Mouse (Mus musculus): ENCODE measurements at regions not wholly inside any gene's neighbourhood (a gene's known extent, or its start where the extent isn't known, plus 50 kb on each side); places are given as distances from the start of the nearest gene placed in this dataset.

DNA sequence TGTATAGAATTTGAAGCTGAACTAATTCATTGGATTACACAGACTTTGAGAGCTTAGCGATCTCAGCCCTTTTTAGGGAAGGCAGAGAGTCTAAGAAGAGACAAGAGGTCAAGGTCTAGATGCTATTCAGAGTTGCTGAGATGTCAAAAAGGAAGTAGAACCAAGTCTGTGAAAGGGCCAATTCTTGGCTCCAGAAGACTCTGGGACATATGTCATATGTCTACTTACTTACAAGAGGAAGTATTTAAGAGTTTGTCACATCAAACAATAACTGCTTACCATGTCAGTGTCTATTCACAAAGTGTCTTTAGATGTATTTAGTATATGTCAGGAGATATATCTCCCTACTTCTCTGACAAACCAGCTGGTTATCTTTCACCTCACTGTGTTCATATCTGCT, 607.4 kb upstream of the Fam92a start:
- TF ChIP-seq CTCF (IDR thresholded peaks at IDR 0.05; ENCODE audit: control insufficient read depth, insufficient read depth, low read length) (no peak), POLR2A (IDR thresholded peaks at IDR 0.05; ENCODE audit: borderline replicate concordance, control insufficient read depth, low read depth, low read length) (no peak)

Measured in bone marrow, adult 2 months (tissue).